Comparison of ENCODE assay signal across 39 mouse cellular contexts in the genomic region with DNA sequence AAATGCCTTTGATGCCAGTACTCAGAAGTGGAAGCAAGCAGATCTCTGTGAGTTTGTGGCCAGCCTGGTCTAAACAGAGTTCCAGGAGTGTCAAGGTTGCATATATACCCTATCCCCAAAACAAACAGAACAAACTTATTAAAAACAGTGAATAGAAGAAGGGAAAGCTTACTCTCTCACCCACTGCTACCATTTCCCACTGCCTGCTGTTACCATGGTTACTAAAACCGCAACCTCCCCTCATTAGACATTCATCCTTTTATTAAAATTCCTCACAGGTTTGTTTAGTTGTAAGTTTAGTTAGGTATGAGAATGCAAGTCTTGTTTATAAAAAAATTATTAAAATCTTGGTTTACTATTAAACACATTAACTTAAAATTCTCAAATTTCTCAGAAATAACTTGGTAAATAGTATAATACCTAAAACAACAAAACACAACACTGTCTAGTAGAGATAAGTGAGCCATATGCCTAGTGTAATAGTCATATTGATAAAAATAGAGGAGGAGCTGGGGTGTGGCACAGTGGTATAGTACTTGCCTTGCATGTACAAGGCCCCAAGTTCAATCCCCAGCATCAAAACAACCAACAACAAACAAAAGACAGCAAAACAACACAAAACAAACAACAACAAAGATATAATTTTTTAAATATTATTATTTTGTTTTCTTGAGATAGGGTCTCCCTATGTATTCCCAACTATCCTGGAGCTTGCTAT. TPM values are rescaled to one million over a fixed set of nuclear protein-coding genes. Genes with fewer than 3 reads are reported as not detected.
A peak's percentile ranks its signal among the peaks of the same experiment; 100 is the strongest.
DNase-seq lines count a peak whose midpoint lies in the region; ATAC-seq and TF ChIP-seq lines count a peak whose summit lies in the region.
"Had no signal": no experiment of that assay in that cellular context is flagged by ENCODE, and none has a peak within 500 bp of the region (broad histone marks: within the 10 kb centered on the region; RNA-seq: fewer than 3 reads in every experiment).

No protein-coding gene starts in this region.

- DNase-seq in liver, embryonic 11.5 days (ENCODE audit: low spot score): no peak
- no peak for DNase-seq in liver, postnatal 0 days
- DNase-seq in c-Kit-positive CD71-positive TER-119-negative erythroid progenitor cells, embryonic 14.5 days (ENCODE audit: low read depth): peak; percentile 70
- DNase-seq in liver, embryonic 14.5 days (ENCODE audit: low read depth in 3 of 3, low spot score in 3 of 3): peak in 2 of 3 experiments; percentile 33 to 56
- DNase-seq in cerebellum, adult 2 months: no peak
- DNase-seq in heart, adult 2 months: no peak
- DNase-seq: adrenal gland, adult 8-10 months; cerebellum, adult 11-12 months; cerebellum, postnatal 10 days; gastrocnemius, adult 2 months; heart, postnatal 10 days; kidney, adult 2 months; kidney, postnatal 4 days; left cerebral cortex, postnatal 4 days; lung, embryonic 14.5 days; lung, postnatal 14 days; thymus, postnatal 4 days had no signal

- no peak for TF ChIP-seq POLR2A in cerebellum, adult 2 months (IDR thresholded peaks at IDR 0.05; ENCODE audit: borderline replicate concordance, insufficient read depth, low read length)
- TF ChIP-seq POLR2A in heart, adult 2 months (IDR thresholded peaks at IDR 0.05; ENCODE audit: insufficient read depth, low read depth, low read length): no peak

- intact Hi-C loops in heart, adult 2 months (cut with DNase I): no loop called here

- H3K27ac ChIP-seq in liver, embryonic 11.5 days (ENCODE audit: low read depth, low read length): 0 out of 2 replicates have a peak overlapping the region, but pooled peaks have one; percentile 14
- H3K27ac ChIP-seq in liver, postnatal 0 days (ENCODE audit: low read depth): no peak overlapping the region
- H3K27ac ChIP-seq in liver, embryonic 14.5 days: no peak overlapping the region
- H3K27ac ChIP-seq in kidney, embryonic 15.5 days: no peak overlapping the region
- H3K27ac ChIP-seq in cerebellum, adult 2 months (ENCODE audit: insufficient read depth, low read length): no peak overlapping the region
- H3K27ac ChIP-seq in heart, adult 2 months: no peak overlapping the region
- H3K27ac ChIP-seq: embryonic facial prominence, embryonic 10.5 days; embryonic facial prominence, embryonic 15.5 days; forebrain, embryonic 12.5 days; gastrocnemius, adult 2 months; heart, embryonic 13.5 days; intestine, embryonic 15.5 days; kidney, postnatal 0 days; neural tube, embryonic 13.5 days had no signal

- peak; percentile 79 for ATAC-seq in liver, embryonic 11.5 days (replicated peaks; ENCODE audit: low FRiP score)
- no peak for ATAC-seq in liver, postnatal 0 days
- ATAC-seq in liver, embryonic 14.5 days (ENCODE audit: insufficient read depth): peak; percentile 78; the same call in 1 of the 2 replicates
- ATAC-seq in kidney, embryonic 15.5 days (replicated peaks; ENCODE audit: low FRiP score): no peak
- ATAC-seq: intestine, embryonic 15.5 days had no signal

- no peak overlapping the region for H3K4me2 ChIP-seq in liver, embryonic 11.5 days
- no peak overlapping the region for H3K4me2 ChIP-seq in liver, postnatal 0 days (ENCODE audit: low read depth, low read length)
- H3K4me2 ChIP-seq in liver, embryonic 14.5 days (ENCODE audit: low read depth): no peak overlapping the region
- no peak overlapping the region for H3K4me2 ChIP-seq in kidney, embryonic 15.5 days
- H3K4me2 ChIP-seq: embryonic facial prominence, embryonic 15.5 days; forebrain, embryonic 12.5 days; heart, embryonic 13.5 days; intestine, embryonic 15.5 days; lung, embryonic 14.5 days; midbrain, embryonic 11.5 days; neural tube, embryonic 13.5 days had no signal

- H3K4me3 ChIP-seq in liver, embryonic 11.5 days (ENCODE audit: low read depth, low read length): no peak overlapping the region
- no peak overlapping the region for H3K4me3 ChIP-seq in liver, postnatal 0 days (ENCODE audit: low read depth, low read length)
- H3K4me3 ChIP-seq in liver, embryonic 14.5 days (ENCODE audit: insufficient read depth in 1 of 2, low read depth in 2 of 2, low read length in 2 of 2): no peak overlapping the region
- H3K4me3 ChIP-seq in kidney, embryonic 15.5 days (replicated peaks): no peak overlapping the region
- no peak overlapping the region for H3K4me3 ChIP-seq in cerebellum, adult 2 months (replicated peaks; ENCODE audit: insufficient read depth, low read depth, low read length)
- no peak overlapping the region for H3K4me3 ChIP-seq in heart, adult 2 months
- H3K4me3 ChIP-seq: embryonic facial prominence, embryonic 10.5 days; embryonic facial prominence, embryonic 15.5 days; forebrain, embryonic 12.5 days; gastrocnemius, adult 2 months; heart, embryonic 13.5 days; intestine, embryonic 15.5 days; neural tube, embryonic 13.5 days had no signal

- no peak for TF ChIP-seq CTCF in liver, postnatal 0 days (IDR thresholded peaks at IDR 0.05; ENCODE audit: low read depth)
- TF ChIP-seq CTCF in liver, embryonic 14.5 days (IDR thresholded peaks at IDR 0.05; ENCODE audit: low read depth): no peak
- TF ChIP-seq CTCF in cerebellum, adult 2 months (IDR thresholded peaks at IDR 0.05; ENCODE audit: borderline replicate concordance, insufficient read depth, low read depth, low read length): no peak
- TF ChIP-seq CTCF in heart, adult 2 months (IDR thresholded peaks at IDR 0.05): no peak

- 90% methylated on average over 1 of the region's 1 CpGs for WGBS in liver, embryonic 11.5 days
- WGBS in liver, postnatal 0 days (ENCODE audit: insufficient replicate concordance): 83% methylated on average over 1 of the region's 1 CpGs
- 55% methylated on average over 1 of the region's 1 CpGs for WGBS in liver, embryonic 14.5 days (ENCODE audit: insufficient replicate concordance)
- 91% methylated on average over 1 of the region's 1 CpGs for WGBS in kidney, embryonic 15.5 days
- WGBS in cerebellum, adult 2 months: 93% methylated on average over 1 of the region's 1 CpGs
- 100% methylated on average over 1 of the region's 1 CpGs for WGBS in heart, adult 2 months

- H3K4me1 ChIP-seq in liver, embryonic 11.5 days (replicated peaks; ENCODE audit: control insufficient read depth, insufficient read depth, low read length): peaks cover 25% of the 10 kb centered on the region
- H3K4me1 ChIP-seq in liver, postnatal 0 days (ENCODE audit: insufficient read depth): peaks cover 9% of the 10 kb centered on the region
- peaks cover 23 to 30% of the 10 kb centered on the region in 2 experiments for H3K4me1 ChIP-seq in liver, embryonic 14.5 days (replicated peaks; ENCODE audit: control insufficient read depth in 2 of 2, insufficient read depth in 2 of 2, low read length in 1 of 2)
- H3K4me1 ChIP-seq in kidney, embryonic 15.5 days: peaks cover 19% of the 10 kb centered on the region
- H3K4me1 ChIP-seq in cerebellum, adult 2 months (ENCODE audit: control insufficient read depth, insufficient read depth, low read length): peaks cover 5% of the 10 kb centered on the region
- H3K4me1 ChIP-seq in heart, adult 2 months (ENCODE audit: control insufficient read depth, insufficient read depth, low read length): peaks cover 8% of the 10 kb centered on the region

- H3K9ac ChIP-seq in liver, embryonic 11.5 days (ENCODE audit: low read depth, low read length): no peak overlapping the region
- H3K9ac ChIP-seq in liver, postnatal 0 days (replicated peaks): no peak overlapping the region
- no peak overlapping the region for H3K9ac ChIP-seq in liver, embryonic 14.5 days (replicated peaks)
- H3K9ac ChIP-seq in kidney, embryonic 15.5 days: no peak overlapping the region
- no peak overlapping the region for H3K9ac ChIP-seq in heart, adult 2 months (ENCODE audit: low read depth, low read length)
- H3K9ac ChIP-seq: embryonic facial prominence, embryonic 15.5 days; forebrain, embryonic 12.5 days; heart, embryonic 13.5 days; intestine, embryonic 15.5 days; lung, embryonic 14.5 days; neural tube, embryonic 13.5 days had no signal

- no peak for TF ChIP-seq EP300 in liver, postnatal 0 days (IDR thresholded peaks at IDR 0.05; ENCODE audit: low read depth)
- TF ChIP-seq EP300 in liver, embryonic 14.5 days (IDR thresholded peaks at IDR 0.05; ENCODE audit: low read depth): 0 out of 2 replicates have a peak, but pooled peaks have one; percentile 13
- no peak for TF ChIP-seq EP300 in heart, adult 2 months (IDR thresholded peaks at IDR 0.05; ENCODE audit: insufficient read depth, low read depth, low read length)

- H3K9me3 ChIP-seq in liver, embryonic 11.5 days (ENCODE audit: control insufficient read depth, low read length): no peaks in the 10 kb centered on the region
- no peaks in the 10 kb centered on the region for H3K9me3 ChIP-seq in liver, postnatal 0 days (ENCODE audit: low read length)
- H3K9me3 ChIP-seq in liver, embryonic 14.5 days (ENCODE audit: control insufficient read depth, low read length): no peaks in the 10 kb centered on the region
- no peaks in the 10 kb centered on the region for H3K9me3 ChIP-seq in kidney, embryonic 15.5 days (replicated peaks)
- H3K9me3 ChIP-seq: embryonic facial prominence, embryonic 10.5 days; embryonic facial prominence, embryonic 15.5 days; forebrain, embryonic 12.5 days; heart, embryonic 13.5 days; intestine, embryonic 15.5 days; neural tube, embryonic 13.5 days had no signal

- no peaks in the 10 kb centered on the region; the same call in 1 of the 2 replicates for H3K36me3 ChIP-seq in liver, embryonic 11.5 days (ENCODE audit: control insufficient read depth, insufficient read depth, low read length)
- H3K36me3 ChIP-seq in liver, postnatal 0 days (replicated peaks; ENCODE audit: insufficient read depth, low read length): no peaks in the 10 kb centered on the region
- H3K36me3 ChIP-seq in liver, embryonic 14.5 days (replicated peaks; ENCODE audit: control insufficient read depth, insufficient read depth, low read depth): no peaks in the 10 kb centered on the region; the same call in 1 of the 2 replicates
- peaks cover 6% of the 10 kb centered on the region for H3K36me3 ChIP-seq in kidney, embryonic 15.5 days
- H3K36me3 ChIP-seq in heart, adult 2 months (ENCODE audit: control insufficient read depth, insufficient read depth, low read length): no peaks in the 10 kb centered on the region; the same call in 1 of the 2 replicates
- H3K36me3 ChIP-seq: embryonic facial prominence, embryonic 15.5 days; forebrain, embryonic 12.5 days; intestine, embryonic 15.5 days; neural tube, embryonic 13.5 days had no signal

- H3K27me3 ChIP-seq in liver, embryonic 11.5 days (replicated peaks; ENCODE audit: control insufficient read depth, insufficient read depth, low read length): no peaks in the 10 kb centered on the region
- no peaks in the 10 kb centered on the region for H3K27me3 ChIP-seq in liver, postnatal 0 days (ENCODE audit: insufficient read depth, low read length)
- no peaks in the 10 kb centered on the region for H3K27me3 ChIP-seq in liver, embryonic 14.5 days (ENCODE audit: control insufficient read depth, insufficient read depth, low read length)
- H3K27me3 ChIP-seq in kidney, embryonic 15.5 days: no peaks in the 10 kb centered on the region
- no peaks in the 10 kb centered on the region for H3K27me3 ChIP-seq in cerebellum, adult 2 months (ENCODE audit: control insufficient read depth, insufficient read depth, low read length)
- H3K27me3 ChIP-seq in heart, adult 2 months (ENCODE audit: control insufficient read depth, insufficient read depth, low read length): no peaks in the 10 kb centered on the region
- H3K27me3 ChIP-seq: CH12.LX; embryonic facial prominence, embryonic 15.5 days; forebrain, embryonic 12.5 days; heart, embryonic 13.5 days; intestine, embryonic 15.5 days; neural tube, embryonic 13.5 days had no signal

- peaks cover 3% of the 10 kb centered on the region for H3K79me2 ChIP-seq in heart, adult 2 months (replicated peaks; ENCODE audit: control insufficient read depth, insufficient read depth, low read length)

RNA-seq across cellular contexts. Expression of a gene that starts 33.9 kb away (rescaled TPM):
- polyA plus RNA-seq in liver, embryonic 11.5 days (2014; fragmentation: Nextera tagmentation; extraction: Ambion mirVana): not detected in 2 replicates
- not detected in 2 replicates for polyA plus RNA-seq in liver, postnatal 0 days (2015; fragmentation: Nextera tagmentation; extraction: Ambion mirVana)
- not detected in 2 replicates for polyA plus RNA-seq in liver, embryonic 14.5 days (2012; rRNA removed)
- not detected in 2 replicates for polyA plus RNA-seq in liver, embryonic 14.5 days (2014; fragmentation: Nextera tagmentation; extraction: Ambion mirVana)
- not detected in 2 replicates for polyA plus RNA-seq in kidney, embryonic 15.5 days (2015; fragmentation: Nextera tagmentation; extraction: Ambion mirVana)
- polyA plus RNA-seq in cerebellum, adult 2 months (2012; rRNA removed): not detected in 2 replicates
- not detected for total RNA-seq in heart, adult 2 months (2021)
- polyA plus RNA-seq in heart, adult 2 months (2012; rRNA removed): not detected in 2 replicates
- total RNA-seq: adrenal gland, adult 8-10 months; adrenal gland, postnatal 4 days; CH12.LX; ES-E14; gastrocnemius, adult 2 months; gastrocnemius, postnatal 4 days; heart, adult 8-10 months; heart, postnatal 10 days; layer of hippocampus, adult 8-10 months; layer of hippocampus, postnatal 25 days; left cerebral cortex, adult 8-10 months; left cerebral cortex, postnatal 4 days had no signal
- polyA plus RNA-seq: cortical plate, adult 2 months; embryonic facial prominence, embryonic 10.5 days; embryonic facial prominence, embryonic 15.5 days; forebrain, embryonic 12.5 days; heart, embryonic 13.5 days; hindbrain, embryonic 11.5 days; hindbrain, embryonic 16.5 days; intestine, embryonic 15.5 days; kidney, adult 2 months; limb, embryonic 14.5 days; lung, embryonic 14.5 days; midbrain, embryonic 11.5 days; neural tube, embryonic 13.5 days; thymus, postnatal 0 days had no signal

RNA-seq across cellular contexts. Expression of a gene that starts 34.5 kb away (rescaled TPM):
- polyA plus RNA-seq in liver, embryonic 11.5 days (2014; fragmentation: Nextera tagmentation; extraction: Ambion mirVana): 22.3 and 24.2 TPM in 2 replicates
- 11.8 and 13.5 TPM in 2 replicates for polyA plus RNA-seq in liver, postnatal 0 days (2015; fragmentation: Nextera tagmentation; extraction: Ambion mirVana)
- 2.7 and 3.5 TPM in 2 replicates for polyA plus RNA-seq in liver, embryonic 14.5 days (2012; rRNA removed)
- polyA plus RNA-seq in liver, embryonic 14.5 days (2014; fragmentation: Nextera tagmentation; extraction: Ambion mirVana): 7.9 and 9.6 TPM in 2 replicates
- polyA plus RNA-seq in kidney, embryonic 15.5 days (2015; fragmentation: Nextera tagmentation; extraction: Ambion mirVana): 34.8 and 35.3 TPM in 2 replicates
- polyA plus RNA-seq in cerebellum, adult 2 months (2012; rRNA removed): 32.4 and 34.1 TPM in 2 replicates
- total RNA-seq in heart, adult 2 months (2021): 10 to 100 TPM; 20.0 to 21.6 TPM
- polyA plus RNA-seq in heart, adult 2 months (2012; rRNA removed): 10.4 and 17.9 TPM in 2 replicates

Comparison
In these comparisons a context has a peak if more than half of its experiments do, and no peak if none do; other contexts are left out.
1. ATAC-seq: peak in liver, embryonic 11.5 days (single experiment) and liver, embryonic 14.5 days (single experiment); none in liver, postnatal 0 days (single experiment) and kidney, embryonic 15.5 days (single experiment).
2. DNase-seq: peak in c-Kit-positive CD71-positive TER-119-negative erythroid progenitor cells, embryonic 14.5 days (single experiment) and liver, embryonic 14.5 days (2 of 3); none in liver, embryonic 11.5 days (single experiment), liver, postnatal 0 days (single experiment), cerebellum, adult 2 months (0 of 2) and heart, adult 2 months (0 of 2).